Mouse (Mus musculus): ENCODE measurements around the gene Zdhhc23. TPM values are rescaled to one million over a fixed set of nuclear protein-coding genes. Genes with fewer than 3 reads are reported as not detected.

The Zdhhc23 gene
- polyA plus RNA-seq, 1 experiment from 2014 or later: 2.0 TPM

DNA sequence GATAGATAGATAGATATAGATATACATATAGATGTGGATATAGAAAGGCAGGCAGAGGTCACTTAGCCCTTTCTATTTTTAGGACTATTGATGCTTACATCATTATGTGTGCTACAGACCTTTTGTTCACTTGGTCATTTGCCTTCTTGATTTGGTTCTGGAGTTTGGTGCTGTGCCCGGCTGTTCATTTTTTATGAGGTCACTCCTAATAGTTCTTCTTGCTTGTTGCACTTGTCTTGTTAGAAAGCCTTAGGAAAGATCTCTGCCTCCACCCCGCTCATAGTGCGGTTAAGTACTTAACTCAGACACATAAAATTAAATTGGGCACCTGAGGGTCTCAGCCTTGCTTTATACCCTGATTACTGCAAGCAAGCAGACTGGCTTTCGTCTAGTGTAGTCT, 38.7 kb downstream of the Zdhhc23 start:
- no peak for ATAC-seq
- Histone ChIP-seq H3K4me2 (replicated peaks; ENCODE audit: low read depth) (no peak overlapping the region), H3K9ac (ENCODE audit: low read depth, low read length) (no peak overlapping the region), H3K9me3 (ENCODE audit: control insufficient read depth) (no peaks in the 10 kb centered on the region), H3K4me1 (replicated peaks; ENCODE audit: control insufficient read depth, insufficient read depth, low read length) (no peaks in the 10 kb centered on the region), H3K27ac (ENCODE audit: low read depth, low read length) (no peak overlapping the region), H3K4me3 (ENCODE audit: low read depth, low read length) (no peak overlapping the region), H3K27me3 (replicated peaks; ENCODE audit: control insufficient read depth, insufficient read depth, low read length) (no peaks in the 10 kb centered on the region), H3K36me3 (ENCODE audit: control insufficient read depth, insufficient read depth) (no peaks in the 10 kb centered on the region)
- no peak for TF ChIP-seq CTCF (IDR thresholded peaks at IDR 0.05; ENCODE audit: low read depth)
- 90% methylated on average over 4 of the region's 4 CpGs for WGBS

DNA sequence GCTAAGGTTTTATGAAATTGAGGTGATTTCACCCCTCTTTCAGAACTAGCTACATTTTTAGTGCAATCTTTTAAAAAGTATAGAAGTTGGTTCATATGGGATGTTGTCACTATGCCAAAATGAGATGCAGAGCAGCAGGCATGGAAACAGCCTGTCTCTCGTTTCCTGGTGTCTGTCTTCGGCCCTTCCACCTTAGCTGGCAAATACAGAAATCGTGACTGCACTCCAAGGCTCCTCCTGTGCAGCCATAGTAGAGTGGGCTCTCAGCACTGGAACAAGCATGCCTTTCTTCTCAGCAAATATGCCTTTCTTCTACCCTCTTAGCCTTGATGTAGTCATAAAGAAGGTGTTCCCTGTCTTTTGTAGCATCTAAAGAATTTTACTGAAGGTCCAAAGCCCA, 43.7 kb downstream of the Zdhhc23 start:
- no peak overlapping the region for H3K9ac ChIP-seq (ENCODE audit: low read depth, low read length)
- 65% methylated on average over 3 of the region's 3 CpGs for WGBS
- no peaks in the 10 kb centered on the region for H3K36me3 ChIP-seq (ENCODE audit: control insufficient read depth, insufficient read depth)
- no peak overlapping the region for H3K4me2 ChIP-seq (replicated peaks; ENCODE audit: low read depth)
- H3K9me3 ChIP-seq (ENCODE audit: control insufficient read depth): no peaks in the 10 kb centered on the region
- no peak for ATAC-seq
- H3K4me1 ChIP-seq (replicated peaks; ENCODE audit: control insufficient read depth, insufficient read depth, low read length): no peaks in the 10 kb centered on the region
- no peak overlapping the region for H3K4me3 ChIP-seq (ENCODE audit: low read depth, low read length)
- no peak for TF ChIP-seq CTCF (IDR thresholded peaks at IDR 0.05; ENCODE audit: low read depth)
- no peak overlapping the region for H3K27ac ChIP-seq (ENCODE audit: low read depth, low read length)
- H3K27me3 ChIP-seq (replicated peaks; ENCODE audit: control insufficient read depth, insufficient read depth, low read length): no peaks in the 10 kb centered on the region

DNA sequence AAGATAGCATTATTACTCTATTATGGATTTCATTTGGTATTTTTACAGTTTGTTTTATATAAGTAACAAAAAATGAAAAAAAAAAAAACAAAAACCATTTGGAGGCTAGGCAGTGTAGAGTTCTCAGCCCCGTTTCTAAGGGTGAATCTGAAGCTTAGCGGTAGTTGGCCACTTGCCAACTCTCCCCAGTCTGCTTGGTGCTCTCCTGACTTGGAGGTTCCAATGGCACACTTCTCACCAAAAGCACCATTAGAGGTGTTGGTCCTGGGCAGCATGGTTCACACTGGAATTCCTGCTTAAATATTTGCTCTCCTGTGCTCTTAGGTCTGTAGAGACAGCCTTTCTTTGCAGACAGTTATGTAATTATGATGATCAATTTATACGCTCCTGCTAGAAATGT, 44.2 kb downstream of the Zdhhc23 start:
- H3K27me3 ChIP-seq (replicated peaks; ENCODE audit: control insufficient read depth, insufficient read depth, low read length): no peaks in the 10 kb centered on the region
- no peaks in the 10 kb centered on the region for H3K9me3 ChIP-seq (ENCODE audit: control insufficient read depth)
- H3K4me3 ChIP-seq (ENCODE audit: low read depth, low read length): no peak overlapping the region
- TF ChIP-seq CTCF (IDR thresholded peaks at IDR 0.05; ENCODE audit: low read depth): no peak
- 65% methylated on average over 3 of the region's 3 CpGs for WGBS
- H3K36me3 ChIP-seq (ENCODE audit: control insufficient read depth, insufficient read depth): no peaks in the 10 kb centered on the region
- H3K4me2 ChIP-seq (replicated peaks; ENCODE audit: low read depth): no peak overlapping the region
- no peak for ATAC-seq
- no peak overlapping the region for H3K9ac ChIP-seq (ENCODE audit: low read depth, low read length)
- no peak overlapping the region for H3K27ac ChIP-seq (ENCODE audit: low read depth, low read length)
- H3K4me1 ChIP-seq (replicated peaks; ENCODE audit: control insufficient read depth, insufficient read depth, low read length): no peaks in the 10 kb centered on the region

DNA sequence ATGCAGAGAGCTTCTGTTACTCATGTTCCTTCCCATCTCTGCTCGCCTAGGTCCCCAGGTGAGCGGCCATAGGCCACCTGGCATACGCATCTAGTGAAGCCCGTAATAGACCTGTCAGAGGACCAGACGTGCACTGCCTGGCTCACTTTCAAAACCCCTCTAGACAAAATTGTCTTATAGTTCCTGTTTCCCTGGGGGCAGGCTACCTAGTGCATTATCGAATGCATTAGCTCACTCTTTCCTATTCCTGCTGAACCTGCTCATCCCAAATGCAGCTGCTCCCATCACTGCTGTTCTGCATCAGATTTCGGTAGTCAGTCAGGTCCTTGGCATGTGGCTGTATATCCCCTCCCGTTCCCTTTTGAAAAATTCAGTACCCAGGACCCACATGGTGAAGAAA, 44.7 kb downstream of the Zdhhc23 start:
- H3K9ac ChIP-seq (ENCODE audit: low read depth, low read length): no peak overlapping the region
- H3K27ac ChIP-seq (ENCODE audit: low read depth, low read length): no peak overlapping the region
- no peak for TF ChIP-seq CTCF (IDR thresholded peaks at IDR 0.05; ENCODE audit: low read depth)
- H3K36me3 ChIP-seq (ENCODE audit: control insufficient read depth, insufficient read depth): no peaks in the 10 kb centered on the region
- 0 out of 2 replicates have a peak, but pooled peaks cover 4% of the 10 kb centered on the region for H3K4me1 ChIP-seq (replicated peaks; ENCODE audit: control insufficient read depth, insufficient read depth, low read length)
- H3K27me3 ChIP-seq (replicated peaks; ENCODE audit: control insufficient read depth, insufficient read depth, low read length): no peaks in the 10 kb centered on the region
- H3K4me3 ChIP-seq (ENCODE audit: low read depth, low read length): no peak overlapping the region
- 92% methylated on average over 8 of the region's 8 CpGs for WGBS
- no peaks in the 10 kb centered on the region for H3K9me3 ChIP-seq (ENCODE audit: control insufficient read depth)
- no peak for ATAC-seq
- H3K4me2 ChIP-seq (replicated peaks; ENCODE audit: low read depth): no peak overlapping the region

DNA sequence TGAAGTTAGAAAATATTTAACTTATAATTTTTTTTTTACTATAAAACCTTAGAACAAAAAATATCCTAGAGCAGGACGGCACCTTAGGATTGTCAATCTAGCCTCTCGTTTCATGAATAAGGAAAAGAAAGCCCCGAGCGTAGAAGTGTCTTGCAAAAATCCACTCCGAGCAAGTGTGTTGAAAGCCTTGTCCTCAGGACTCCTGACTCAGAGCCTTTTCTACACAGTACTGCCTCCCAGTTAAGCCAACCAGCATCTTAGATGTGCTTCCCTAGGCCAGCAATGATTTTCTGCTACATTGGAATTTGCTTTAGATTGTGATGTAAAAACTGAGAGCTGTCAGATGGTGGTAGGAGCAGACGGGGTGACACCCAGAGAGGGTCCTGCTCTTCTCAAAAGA, 46.5 kb downstream of the Zdhhc23 start:
- H3K4me3 ChIP-seq (ENCODE audit: low read depth, low read length): no peak overlapping the region
- H3K9ac ChIP-seq (ENCODE audit: low read depth, low read length): no peak overlapping the region
- H3K27me3 ChIP-seq (replicated peaks; ENCODE audit: control insufficient read depth, insufficient read depth, low read length): no peaks in the 10 kb centered on the region
- ATAC-seq: no peak
- 0 out of 2 replicates have a peak, but pooled peaks cover 4% of the 10 kb centered on the region for H3K4me1 ChIP-seq (replicated peaks; ENCODE audit: control insufficient read depth, insufficient read depth, low read length)
- no peak for TF ChIP-seq CTCF (IDR thresholded peaks at IDR 0.05; ENCODE audit: low read depth)
- WGBS: 84% methylated on average over 6 of the region's 6 CpGs
- H3K4me2 ChIP-seq (replicated peaks; ENCODE audit: low read depth): no peak overlapping the region
- H3K27ac ChIP-seq (ENCODE audit: low read depth, low read length): no peak overlapping the region
- no peaks in the 10 kb centered on the region for H3K9me3 ChIP-seq (ENCODE audit: control insufficient read depth)
- no peaks in the 10 kb centered on the region for H3K36me3 ChIP-seq (ENCODE audit: control insufficient read depth, insufficient read depth)

- Histone ChIP-seq H3K9ac (ENCODE audit: low read depth, low read length) (no peak overlapping the region), H3K27ac (ENCODE audit: low read depth, low read length) (no peak overlapping the region), H3K36me3 (ENCODE audit: control insufficient read depth, insufficient read depth) (no peaks in the 10 kb centered on the region), H3K9me3 (ENCODE audit: control insufficient read depth) (no peaks in the 10 kb centered on the region), H3K4me1 (replicated peaks; ENCODE audit: control insufficient read depth, insufficient read depth, low read length) (0 out of 2 replicates have a peak, but pooled peaks cover 4% of the 10 kb centered on the region), H3K27me3 (replicated peaks; ENCODE audit: control insufficient read depth, insufficient read depth, low read length) (no peaks in the 10 kb centered on the region), H3K4me2 (replicated peaks; ENCODE audit: low read depth) (no peak overlapping the region), H3K4me3 (ENCODE audit: low read depth, low read length) (no peak overlapping the region)
- ATAC-seq: no peak
- 89% methylated on average over 7 of the region's 7 CpGs for WGBS
- TF ChIP-seq CTCF (IDR thresholded peaks at IDR 0.05; ENCODE audit: low read depth): no peak
Observed at GRCm38 (mm10) chr16:43932319-43932718, 47.3 kb downstream of the Zdhhc23 start.

DNA sequence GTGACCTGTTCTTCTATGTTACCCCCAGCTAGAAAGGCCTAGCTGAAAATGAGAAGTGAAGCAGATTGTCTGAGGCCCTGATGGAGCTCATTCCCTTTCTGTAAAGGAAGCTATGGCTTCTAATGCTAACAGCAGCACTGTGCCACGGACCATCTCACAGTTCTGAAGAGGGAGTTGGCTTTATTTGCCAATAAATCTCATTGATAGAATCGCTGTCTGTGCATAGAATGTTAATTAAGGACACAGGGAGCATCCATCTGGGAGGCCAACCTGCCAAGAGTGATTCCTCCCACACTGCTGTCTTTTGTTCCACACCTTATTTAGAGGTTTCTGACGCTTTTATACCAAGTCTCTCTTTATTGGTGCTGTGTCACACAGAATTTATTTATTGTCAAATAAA, 48.1 kb downstream of the Zdhhc23 start:
- no peak overlapping the region for H3K27ac ChIP-seq (ENCODE audit: low read depth, low read length)
- no peak overlapping the region for H3K4me2 ChIP-seq (replicated peaks; ENCODE audit: low read depth)
- ATAC-seq: no peak
- TF ChIP-seq CTCF (IDR thresholded peaks at IDR 0.05; ENCODE audit: low read depth): no peak
- no peaks in the 10 kb centered on the region for H3K9me3 ChIP-seq (ENCODE audit: control insufficient read depth)
- 0 out of 2 replicates have a peak, but pooled peaks cover 4% of the 10 kb centered on the region for H3K4me1 ChIP-seq (replicated peaks; ENCODE audit: control insufficient read depth, insufficient read depth, low read length)
- no peaks in the 10 kb centered on the region for H3K36me3 ChIP-seq (ENCODE audit: control insufficient read depth, insufficient read depth)
- WGBS: 73% methylated on average over 3 of the region's 3 CpGs
- no peaks in the 10 kb centered on the region for H3K27me3 ChIP-seq (replicated peaks; ENCODE audit: control insufficient read depth, insufficient read depth, low read length)
- no peak overlapping the region for H3K4me3 ChIP-seq (ENCODE audit: low read depth, low read length)
- H3K9ac ChIP-seq (ENCODE audit: low read depth, low read length): no peak overlapping the region

Data from intestine, postnatal 0 days (tissue).